Mouse (Mus musculus) megakaryocyte, embryonic 14.5 days (primary cell): ENCODE measurements around the gene Cnnm1.

ENCODE experiments used
- FLI1 ChIP-seq: IDR thresholded peaks from 2 replicates; pipeline ENCODE4 v1.6.1; 2012; ENCODE audit warnings: low read length, inconsistent platforms, mixed read lengths
- GATA1 ChIP-seq: IDR thresholded peaks from 3 replicates; pipeline ENCODE4 v1.6.1; 2012; ENCODE audit warnings: mixed read lengths, low read length, inconsistent platforms, borderline replicate concordance

DNA sequence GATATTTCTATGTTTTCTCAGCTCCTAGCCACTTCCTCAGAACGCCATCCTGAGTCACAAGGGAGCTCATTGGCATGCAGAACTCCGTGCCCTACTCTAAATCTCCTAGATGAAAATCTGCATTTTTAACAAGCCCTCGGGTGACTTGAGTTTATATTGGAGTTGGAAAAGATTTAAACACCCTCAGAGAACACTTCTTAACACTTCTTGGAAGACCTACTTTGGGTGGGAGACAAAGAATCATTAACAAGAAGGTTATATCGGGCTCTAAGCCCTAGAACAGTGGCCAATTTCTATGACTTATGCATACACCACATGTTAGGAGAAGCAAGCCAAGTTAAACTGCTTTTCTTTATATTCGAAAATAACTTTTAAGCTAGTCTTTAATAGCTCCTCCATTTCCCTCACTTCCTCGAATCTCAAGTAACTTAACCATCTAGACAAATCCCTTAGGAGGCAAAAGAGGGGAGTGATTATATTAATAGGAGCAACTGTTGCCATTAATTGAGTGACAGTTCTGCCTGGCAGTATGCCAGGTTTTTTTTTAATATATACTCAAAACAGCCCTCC is 4.5 kb downstream of the Cnnm1 start:
- TF ChIP-seq GATA1 (no peak), FLI1 (no peak)
